Mouse (Mus musculus) NIH3T3 (cell line): ENCODE data around the gene Hps6.

ENCODE experiments used
- DNase-seq: peaks from one replicate; pipeline ENCODE4 v3.0.0-alpha.2; 2012; ENCODE audit warnings: low read depth

Hps6 gene

GRCm38 (mm10) chr19:46030196-46030983 is 27.1 kb downstream of the Hps6 start:
- no peak for DNase-seq

GRCm38 (mm10) chr19:46031689-46032432 is 28.6 kb downstream of the Hps6 start:
- DNase-seq: no peak

DNA sequence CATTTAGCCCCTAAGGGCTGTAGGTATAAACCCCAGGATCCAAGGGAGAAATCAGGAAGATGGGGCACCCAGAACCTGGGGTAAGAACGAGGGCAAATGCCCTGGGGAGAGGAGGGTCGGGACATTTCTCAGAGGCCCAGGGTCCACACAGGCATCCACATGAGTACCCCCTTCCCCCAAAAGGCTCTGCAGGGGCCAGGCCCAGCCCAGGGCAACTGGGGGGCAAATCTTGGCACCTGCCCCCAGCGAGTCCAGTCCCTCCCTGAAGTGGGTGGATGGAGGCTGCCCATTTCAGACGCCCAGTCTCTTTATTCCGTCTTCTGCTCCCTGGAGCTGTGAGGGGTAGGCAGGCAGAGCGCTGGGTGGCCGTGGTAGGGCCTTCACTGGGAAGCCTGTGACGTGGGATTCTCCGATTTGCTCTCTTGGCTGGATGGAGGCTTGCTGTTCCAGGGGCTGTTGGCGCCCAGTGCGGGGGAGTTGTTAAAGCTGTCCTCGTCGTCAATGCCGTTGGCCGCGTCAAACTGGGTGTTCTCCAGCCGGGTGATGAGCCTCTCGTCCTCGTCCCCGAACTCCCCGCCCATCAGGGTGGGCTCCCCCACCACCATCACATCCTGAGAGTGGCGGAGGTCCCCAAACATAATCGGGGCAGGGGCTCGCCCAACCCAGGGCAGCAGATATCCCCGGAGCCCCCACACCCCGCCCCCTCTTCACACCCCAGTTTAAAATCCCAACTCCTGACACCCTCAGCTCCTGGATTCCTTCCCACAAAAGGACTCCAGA is 29.6 kb downstream of the Hps6 start:
- no peak for DNase-seq

GRCm38 (mm10) chr19:46033911-46034310 is 30.6 kb downstream of the Hps6 start:
- no peak for DNase-seq

GRCm38 (mm10) chr19:46035971-46036370 is 32.7 kb downstream of the Hps6 start:
- DNase-seq: no peak

GRCm38 (mm10) chr19:46036477-46037242 is 33.4 kb downstream of the Hps6 start:
- peak; percentile 54 for DNase-seq

DNA sequence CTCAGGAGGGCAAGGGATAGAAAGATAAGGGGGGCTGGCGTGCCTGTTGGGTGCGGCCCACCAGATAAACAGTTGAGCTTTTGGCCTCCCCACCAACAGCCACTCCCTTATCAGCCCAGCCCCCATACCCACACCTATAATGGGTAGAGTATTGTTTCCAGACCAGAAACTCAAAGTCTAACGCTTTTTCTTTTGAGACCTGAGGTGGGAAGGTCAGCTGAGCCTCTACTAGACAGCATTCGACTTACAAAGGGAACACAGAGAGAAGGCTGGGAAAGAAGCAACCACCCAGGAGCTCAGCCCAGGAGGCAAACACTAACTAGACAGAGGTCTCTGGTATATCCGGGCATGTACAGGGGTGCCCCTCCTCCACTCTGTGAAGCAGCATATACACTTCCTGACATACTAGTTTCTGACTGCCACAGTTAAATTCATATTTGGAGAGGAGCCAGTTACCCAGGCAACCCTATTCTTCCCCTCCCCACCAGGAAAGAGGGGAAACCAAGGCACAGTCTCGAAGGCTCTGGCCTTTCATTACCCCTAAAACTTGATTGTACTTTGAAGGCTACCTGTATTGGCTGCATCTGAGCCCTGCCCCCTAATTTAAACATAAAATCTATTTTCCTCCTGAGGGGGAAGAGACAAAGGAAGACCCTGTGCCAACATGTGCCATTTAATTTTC is 34.1 kb downstream of the Hps6 start:
- DNase-seq: peak; percentile 42

DNA sequence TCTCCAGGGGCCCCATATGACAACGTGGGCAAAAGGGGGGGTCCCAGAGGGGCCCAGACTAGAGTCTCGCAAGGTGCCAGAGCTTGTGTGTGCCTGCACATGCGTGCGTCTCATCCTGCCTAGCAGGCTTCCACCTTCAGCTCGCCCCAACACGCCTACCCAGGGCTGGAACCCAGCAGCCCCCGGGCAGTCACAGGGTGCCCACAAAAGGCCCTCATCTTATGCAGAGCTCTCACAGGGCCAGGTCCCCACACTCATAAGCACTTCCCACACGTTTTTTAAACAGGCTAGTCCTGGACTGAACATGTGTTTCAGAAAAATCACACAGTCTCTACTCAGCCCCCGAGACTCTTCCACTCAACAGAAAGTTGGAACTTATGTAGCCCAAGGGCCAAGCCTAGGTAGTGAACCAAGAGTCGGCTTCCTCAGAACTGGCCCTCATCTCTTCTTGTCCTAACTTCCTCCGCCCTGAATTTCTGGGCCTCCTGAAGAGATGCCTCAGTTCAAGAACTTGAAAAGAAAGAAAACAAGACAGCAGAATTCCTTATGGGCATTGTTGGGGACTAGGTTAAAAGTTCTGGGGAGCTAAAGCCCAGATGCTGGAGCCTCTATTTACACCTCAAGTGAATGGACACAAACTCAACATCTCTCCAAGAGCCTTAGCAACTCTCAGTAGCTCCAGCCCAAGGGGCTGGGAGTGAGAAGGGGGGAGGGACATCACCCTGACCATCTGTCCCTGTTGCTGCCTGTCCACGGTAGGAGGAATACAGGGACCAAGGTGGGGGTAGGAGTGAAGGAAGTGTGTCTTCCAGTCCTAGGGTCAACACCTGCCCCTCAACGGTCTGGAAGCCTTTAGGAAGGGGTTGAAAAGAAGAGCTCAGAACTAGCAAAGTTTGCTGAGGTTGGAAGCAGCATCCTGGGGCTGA is 34.9 kb downstream of the Hps6 start:
- no peak for DNase-seq

DNA sequence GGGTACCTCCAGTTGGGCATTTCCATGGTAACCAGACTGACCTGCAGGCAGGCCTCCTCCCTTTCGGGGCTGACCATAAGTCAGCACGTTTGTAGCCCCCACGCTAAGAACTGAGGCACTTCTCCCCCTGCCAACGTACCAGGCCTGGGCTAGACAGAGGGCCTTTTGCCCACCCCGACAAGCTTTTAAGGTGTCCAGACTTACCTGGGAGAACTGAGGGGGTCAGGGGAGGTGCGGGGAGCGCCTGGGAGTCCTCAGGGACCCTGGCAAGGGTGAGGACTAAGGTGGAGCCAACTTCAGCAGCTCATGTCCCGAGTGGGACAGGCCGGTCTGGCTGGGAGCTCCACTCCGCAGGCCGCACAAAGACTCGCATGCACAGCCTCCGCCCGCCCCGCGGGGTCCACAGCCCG is 35.5 kb downstream of the Hps6 start:
- DNase-seq: peak; percentile 34

GRCm38 (mm10) chr19:46039478-46039877 is 36.2 kb downstream of the Hps6 start:
- DNase-seq: peak; percentile 97

DNA sequence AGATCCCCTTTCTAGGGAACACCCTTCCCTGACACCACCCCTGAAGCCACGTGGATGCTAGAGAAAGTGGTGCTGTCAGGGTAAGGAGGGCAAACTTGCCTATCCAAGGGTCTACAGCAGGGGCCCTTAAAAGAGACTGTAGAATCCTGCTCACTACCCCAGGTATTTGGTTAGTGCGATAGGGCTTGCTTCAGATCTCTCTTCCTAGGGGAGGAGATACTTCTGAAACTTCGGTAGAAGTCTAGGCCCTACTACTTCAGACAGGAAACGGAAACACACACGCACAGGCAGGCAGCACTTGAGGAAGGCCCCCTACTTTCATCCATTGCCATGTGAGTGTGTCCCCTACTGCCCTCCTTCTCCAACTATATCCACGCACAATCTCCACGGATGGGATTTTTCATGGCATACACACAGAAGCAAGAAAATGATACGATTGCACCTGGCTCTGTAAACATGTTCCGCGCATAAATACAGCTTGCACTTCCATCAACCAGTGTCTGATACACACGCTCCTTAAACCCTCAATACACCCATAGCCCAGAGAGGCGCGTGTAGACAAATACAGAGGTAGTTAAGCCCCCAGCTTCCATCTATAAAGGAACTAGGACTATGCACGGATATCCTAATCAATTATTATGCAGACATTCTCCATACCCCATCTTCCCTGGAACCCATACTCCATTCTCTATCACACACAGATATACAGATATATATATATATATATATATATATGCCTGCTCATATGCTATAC is 37.0 kb downstream of the Hps6 start:
- DNase-seq: no peak

DNA sequence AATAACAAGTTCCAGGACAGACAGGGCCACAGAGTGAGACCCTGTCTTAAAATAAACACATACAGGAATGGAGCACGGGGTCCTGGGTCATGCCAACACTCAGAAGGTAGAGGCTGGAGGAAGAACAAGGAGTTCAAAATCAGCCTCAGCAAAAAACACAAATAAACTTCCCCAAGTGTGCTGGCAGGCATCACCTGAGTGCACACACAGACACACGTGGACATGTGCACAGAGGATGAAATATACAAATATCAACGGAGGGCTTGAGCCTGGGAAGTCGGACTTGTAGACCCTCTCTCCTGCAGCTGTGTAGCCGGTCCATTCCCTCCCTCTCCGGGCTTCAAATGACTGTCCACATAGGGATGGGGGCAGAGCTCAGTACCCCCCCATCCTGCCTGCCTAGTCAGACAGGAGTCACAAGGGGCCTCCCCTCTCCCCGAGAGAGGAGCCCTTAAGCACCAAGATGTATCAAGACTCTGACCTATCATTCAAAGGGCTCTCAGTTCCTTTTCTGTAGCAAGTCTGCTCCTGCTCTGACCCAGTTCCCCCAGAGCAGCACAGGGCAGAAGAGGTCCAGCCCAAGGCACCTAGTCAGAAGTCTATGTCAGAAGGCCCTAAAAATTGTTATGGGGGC is 38.1 kb downstream of the Hps6 start:
- peak; percentile 29 for DNase-seq

- peak; percentile 94 for DNase-seq
Measured at GRCm38 (mm10) chr19:46041933-46042475, 38.7 kb downstream of the Hps6 start.

DNA sequence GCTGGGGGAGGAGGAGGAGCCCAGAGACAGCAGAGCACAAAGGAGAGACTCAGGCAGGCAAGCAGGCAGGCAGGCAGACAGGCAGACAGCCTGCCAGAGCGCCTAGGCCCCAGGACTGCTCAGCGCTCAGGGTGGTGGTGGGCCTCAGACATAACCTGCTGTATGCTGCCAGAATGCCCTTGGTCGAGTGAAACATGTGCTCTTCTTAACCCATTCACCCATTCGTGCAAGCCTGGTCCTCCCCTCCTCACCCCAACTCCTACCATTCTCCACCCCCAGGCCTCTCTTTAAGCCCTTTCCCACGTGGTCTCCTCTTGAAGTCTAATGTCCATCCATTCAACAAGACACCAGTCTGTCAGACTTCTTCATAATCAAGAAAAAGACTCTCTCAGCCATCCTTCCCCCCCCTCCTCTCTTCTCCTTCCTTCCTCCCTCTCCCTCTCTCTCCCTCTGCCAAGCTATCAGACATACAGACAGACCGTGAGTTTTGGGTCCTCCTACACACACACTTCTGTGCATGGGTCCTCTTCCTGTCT is 39.2 kb downstream of the Hps6 start:
- DNase-seq: peak; percentile 76

GRCm38 (mm10) chr19:46043380-46043779 is 40.1 kb downstream of the Hps6 start:
- peak; percentile 75 for DNase-seq

- peak; percentile 95 for DNase-seq
Measured at GRCm38 (mm10) chr19:46044271-46044992, 41.1 kb downstream of the Hps6 start, which contains the start of gene Pprc1. Pprc1 (plus strand) TSS chr19:46044886.

DNA sequence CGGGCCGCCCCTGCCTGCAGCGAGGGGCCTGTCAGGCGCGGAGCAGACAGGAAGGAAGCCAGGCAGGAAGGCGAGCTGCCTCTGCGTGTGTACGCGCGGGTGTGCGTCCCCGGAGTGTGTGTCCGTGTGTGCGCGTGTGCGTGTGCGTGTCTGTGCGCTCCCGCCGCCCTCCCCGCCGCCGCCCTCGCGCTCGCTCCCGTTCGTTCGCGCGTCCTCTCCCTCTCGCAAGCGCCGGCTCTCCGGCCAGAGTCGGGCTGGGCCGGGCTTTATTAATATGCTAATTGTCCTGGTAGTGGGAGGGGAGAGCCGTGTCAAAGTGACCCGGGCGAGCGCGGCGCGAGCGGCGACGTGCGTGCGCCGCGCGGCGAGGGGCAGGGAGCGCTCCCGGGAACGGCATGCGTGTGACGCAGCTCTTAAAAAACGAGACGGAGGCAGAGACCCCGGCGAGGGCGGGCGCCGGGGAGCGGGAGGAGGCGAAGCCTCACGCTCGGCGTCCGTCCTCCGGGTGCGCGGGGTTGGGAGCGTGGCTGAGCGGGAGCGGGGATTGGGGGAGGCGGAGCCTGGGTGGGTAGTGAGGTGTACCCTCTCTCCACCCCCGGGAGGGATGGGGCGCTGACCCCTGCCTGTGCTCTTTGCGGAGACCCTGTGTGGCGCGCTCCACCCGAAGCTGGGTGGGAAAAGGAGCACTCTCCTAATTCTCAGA is 41.8 kb downstream of the Hps6 start, which contains the start of gene Ldb1:
Ldb1 (minus strand) TSS at position 222 of the 703 bp plus-strand sequence.
- peak; percentile 86 for DNase-seq
